Mouse (Mus musculus): ENCODE measurements around the gene Lzic. TPM values are rescaled to one million over a fixed set of nuclear protein-coding genes. Genes with fewer than 3 reads are reported as not detected.
A peak's percentile ranks its signal among the peaks of the same experiment; 100 is the strongest.

The Lzic gene
- total and polyA plus RNA-seq, 3 experiments = 20.2 to 66.9 (median 62.1) TPM

GRCm38 (mm10) chr4:149512072-149512471 lies 27.0 kb downstream of the Lzic start:
- no peak for DNase-seq
- no peaks in the 10 kb centered on the region for H3K79me2 ChIP-seq (replicated peaks; ENCODE audit: control insufficient read depth, insufficient read depth, low read length)
- H3K27me3 ChIP-seq (ENCODE audit: control insufficient read depth, insufficient read depth, low read length) = no peaks in the 10 kb centered on the region
- TF ChIP-seq POLR2A (IDR thresholded peaks at IDR 0.05; ENCODE audit: insufficient read depth, low read depth, low read length) (no peak), CTCF (IDR thresholded peaks at IDR 0.05) (no peak), EP300 (IDR thresholded peaks at IDR 0.05; ENCODE audit: insufficient read depth, low read depth, low read length) (no peak)
- no peaks in the 10 kb centered on the region for H3K4me1 ChIP-seq (ENCODE audit: control insufficient read depth, insufficient read depth, low read length)
- 74% methylated on average over 7 of the region's 7 CpGs for WGBS
- no peaks in the 10 kb centered on the region for H3K36me3 ChIP-seq (ENCODE audit: control insufficient read depth, insufficient read depth, low read length)
- intact Hi-C loops (cut with DNase I) = no loop called here
- H3K9ac ChIP-seq (ENCODE audit: low read depth, low read length) = no peak overlapping the region
- no peak overlapping the region for H3K27ac ChIP-seq
- H3K4me3 ChIP-seq = no peak overlapping the region

- Histone ChIP-seq H3K27ac (no peak overlapping the region), H3K4me3 (no peak overlapping the region), H3K36me3 (ENCODE audit: control insufficient read depth, insufficient read depth, low read length) (no peaks in the 10 kb centered on the region), H3K4me1 (ENCODE audit: control insufficient read depth, insufficient read depth, low read length) (peaks cover 11% of the 10 kb centered on the region), H3K27me3 (ENCODE audit: control insufficient read depth, insufficient read depth, low read length) (no peaks in the 10 kb centered on the region), H3K79me2 (replicated peaks; ENCODE audit: control insufficient read depth, insufficient read depth, low read length) (no peaks in the 10 kb centered on the region), H3K9ac (ENCODE audit: low read depth, low read length) (no peak overlapping the region)
- no peak for TF ChIP-seq CTCF (IDR thresholded peaks at IDR 0.05)
- no peak for TF ChIP-seq EP300 (IDR thresholded peaks at IDR 0.05; ENCODE audit: insufficient read depth, low read depth, low read length)
- TF ChIP-seq POLR2A (IDR thresholded peaks at IDR 0.05; ENCODE audit: insufficient read depth, low read depth, low read length) = no peak
- 87% methylated on average over 5 of the region's 5 CpGs for WGBS
- intact Hi-C loops (cut with DNase I) = no loop called here
- DNase-seq = no peak
Measured at GRCm38 (mm10) chr4:149515706-149516105, 30.7 kb downstream of the Lzic start.

DNA sequence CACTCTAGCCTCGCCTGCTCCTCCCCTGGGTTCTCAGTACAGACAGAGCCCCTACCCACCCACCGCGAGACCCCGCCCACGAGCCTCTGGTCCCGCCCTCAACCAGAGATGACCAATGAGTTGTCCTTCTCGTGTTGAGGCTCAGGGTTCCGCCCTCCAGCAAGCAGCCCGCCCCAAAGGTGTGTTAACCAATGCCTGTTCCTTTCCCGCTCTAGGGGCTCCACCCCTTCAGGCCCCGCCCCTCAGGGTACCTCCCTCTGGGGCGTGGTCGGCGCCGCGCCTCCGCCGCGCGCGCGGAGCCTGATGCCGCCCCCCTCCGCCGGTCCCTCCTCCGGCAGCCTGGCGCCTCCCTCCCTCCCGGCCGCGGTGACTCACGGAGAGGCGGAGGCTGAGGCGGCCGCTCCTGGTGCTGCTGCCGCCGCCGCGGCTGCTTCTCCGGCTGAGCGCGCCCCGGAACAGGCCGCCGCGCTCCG lies 32.9 kb downstream of the Lzic start, which contains the start of gene Ctnnbip1:
Ctnnbip1 (plus strand) TSS at position 369 of the 473 bp plus-strand sequence.
- Histone ChIP-seq H3K4me1 (ENCODE audit: control insufficient read depth, insufficient read depth, low read length) (peaks cover 12% of the 10 kb centered on the region), H3K79me2 (replicated peaks; ENCODE audit: control insufficient read depth, insufficient read depth, low read length) (no peaks in the 10 kb centered on the region), H3K9ac (ENCODE audit: low read depth, low read length) (peak within 1 kb of the TSS; percentile 75), H3K27ac (peak within 1 kb of the TSS; percentile 83), H3K36me3 (ENCODE audit: control insufficient read depth, insufficient read depth, low read length) (no peaks in the 10 kb centered on the region), H3K27me3 (ENCODE audit: control insufficient read depth, insufficient read depth, low read length) (no peaks in the 10 kb centered on the region), H3K4me3 (peak within 1 kb of the TSS; percentile 60)
- TF ChIP-seq EP300 (IDR thresholded peaks at IDR 0.05; ENCODE audit: insufficient read depth, low read depth, low read length) (no peak), CTCF (IDR thresholded peaks at IDR 0.05) (peak; percentile 11; the same call in 1 of the 2 replicates), POLR2A (IDR thresholded peaks at IDR 0.05; ENCODE audit: insufficient read depth, low read depth, low read length) (no peak; the same call in 1 of the 2 replicates)
- intact Hi-C loops (cut with DNase I) = loop anchor here (2.0 kb wide), 1 partner anchor 63 kb away; the partner anchor contains the start of gene Rbp7
- WGBS = 1% methylated on average over 46 of the region's 46 CpGs
- DNase-seq = peak; percentile 98

- Histone ChIP-seq H3K27me3 (ENCODE audit: control insufficient read depth, insufficient read depth, low read length) (no peaks in the 10 kb centered on the region), H3K27ac (peak overlapping the region; percentile 83), H3K4me1 (ENCODE audit: control insufficient read depth, insufficient read depth, low read length) (peaks cover 14% of the 10 kb centered on the region), H3K4me3 (peak overlapping the region; percentile 60), H3K36me3 (ENCODE audit: control insufficient read depth, insufficient read depth, low read length) (no peaks in the 10 kb centered on the region), H3K9ac (ENCODE audit: low read depth, low read length) (peak overlapping the region; percentile 75), H3K79me2 (replicated peaks; ENCODE audit: control insufficient read depth, insufficient read depth, low read length) (peaks cover 1% of the 10 kb centered on the region; the same call in 1 of the 2 replicates)
- DNase-seq = no peak
- TF ChIP-seq EP300 (IDR thresholded peaks at IDR 0.05; ENCODE audit: insufficient read depth, low read depth, low read length) = no peak
- no peak for TF ChIP-seq POLR2A (IDR thresholded peaks at IDR 0.05; ENCODE audit: insufficient read depth, low read depth, low read length)
- TF ChIP-seq CTCF (IDR thresholded peaks at IDR 0.05) = no peak
- intact Hi-C loops (cut with DNase I) = loop anchor here (2.0 kb wide), 1 partner anchor 64 kb away; the partner anchor contains the start of gene Rbp7
- WGBS = 5% methylated on average over 52 of the region's 52 CpGs
Measured at GRCm38 (mm10) chr4:149518351-149519220, 33.6 kb downstream of the Lzic start.

- no peak for TF ChIP-seq CTCF (IDR thresholded peaks at IDR 0.05)
- TF ChIP-seq EP300 (IDR thresholded peaks at IDR 0.05; ENCODE audit: insufficient read depth, low read depth, low read length) = no peak
- TF ChIP-seq POLR2A (IDR thresholded peaks at IDR 0.05; ENCODE audit: insufficient read depth, low read depth, low read length) = no peak
- Histone ChIP-seq H3K36me3 (ENCODE audit: control insufficient read depth, insufficient read depth, low read length) (no peaks in the 10 kb centered on the region; the same call in 1 of the 2 replicates), H3K4me3 (no peak overlapping the region), H3K9ac (ENCODE audit: low read depth, low read length) (no peak overlapping the region), H3K4me1 (ENCODE audit: control insufficient read depth, insufficient read depth, low read length) (peaks cover 28% of the 10 kb centered on the region), H3K27me3 (ENCODE audit: control insufficient read depth, insufficient read depth, low read length) (no peaks in the 10 kb centered on the region), H3K27ac (peak overlapping the region; percentile 7; the same call in 1 of the 2 replicates), H3K79me2 (replicated peaks; ENCODE audit: control insufficient read depth, insufficient read depth, low read length) (peaks cover 2% of the 10 kb centered on the region; the same call in 1 of the 2 replicates)
- DNase-seq = no peak
- intact Hi-C loops (cut with DNase I) = loop anchor here (1.0 to 2.0 kb wide), 2 partner anchors 16 to 63 kb away; no protein-coding TSS in a partner anchor
- 57% methylated on average over 10 of the region's 10 CpGs for WGBS
Measured at GRCm38 (mm10) chr4:149521258-149521657, 36.2 kb downstream of the Lzic start.
